Mouse (Mus musculus): ENCODE measurements around the gene Nans.

The Nans gene

GRCm38 (mm10) chr4:46532926-46533325, 43.9 kb downstream of the Nans start:
- no peak for DNase-seq (ENCODE audit: low spot score)

DNA sequence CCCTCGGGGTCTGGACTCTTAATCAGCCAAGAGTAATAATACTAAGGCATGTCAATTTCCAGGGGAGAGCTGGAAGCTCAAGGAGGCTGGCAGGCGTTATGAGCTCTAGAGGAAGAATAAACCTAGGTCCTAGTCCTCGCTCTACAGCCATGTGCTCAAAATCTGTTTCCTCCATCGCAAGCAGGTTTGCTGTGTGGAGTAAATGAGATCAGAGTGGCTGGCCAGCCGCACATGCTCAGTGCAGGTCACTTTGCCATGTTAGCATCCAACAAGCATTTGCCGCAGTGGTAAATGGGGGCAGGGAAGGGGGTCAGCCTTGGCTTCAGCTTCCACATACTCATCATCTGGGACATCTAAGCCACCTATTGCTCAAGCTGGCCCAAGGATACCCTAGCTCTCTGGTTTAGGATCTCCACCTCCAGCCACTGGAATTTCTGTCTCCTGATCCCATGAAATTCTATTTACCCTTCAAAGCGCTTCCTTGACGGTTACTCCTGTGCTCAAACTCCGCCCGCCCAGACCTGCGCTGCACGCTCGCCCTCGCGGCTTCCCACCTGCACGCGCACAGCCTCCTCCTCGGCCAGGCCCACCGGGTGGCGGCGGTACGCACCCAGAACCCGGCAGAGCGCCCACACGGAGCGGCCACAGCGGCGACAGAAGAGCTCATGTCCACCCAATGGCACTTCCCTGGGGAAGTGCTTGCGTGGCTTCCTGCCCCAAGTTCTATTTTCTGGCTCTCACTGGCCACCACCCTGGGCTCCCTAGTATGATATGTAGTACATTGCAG, 45.1 kb downstream of the Nans start:
- no peak for DNase-seq (ENCODE audit: low spot score)

DNA sequence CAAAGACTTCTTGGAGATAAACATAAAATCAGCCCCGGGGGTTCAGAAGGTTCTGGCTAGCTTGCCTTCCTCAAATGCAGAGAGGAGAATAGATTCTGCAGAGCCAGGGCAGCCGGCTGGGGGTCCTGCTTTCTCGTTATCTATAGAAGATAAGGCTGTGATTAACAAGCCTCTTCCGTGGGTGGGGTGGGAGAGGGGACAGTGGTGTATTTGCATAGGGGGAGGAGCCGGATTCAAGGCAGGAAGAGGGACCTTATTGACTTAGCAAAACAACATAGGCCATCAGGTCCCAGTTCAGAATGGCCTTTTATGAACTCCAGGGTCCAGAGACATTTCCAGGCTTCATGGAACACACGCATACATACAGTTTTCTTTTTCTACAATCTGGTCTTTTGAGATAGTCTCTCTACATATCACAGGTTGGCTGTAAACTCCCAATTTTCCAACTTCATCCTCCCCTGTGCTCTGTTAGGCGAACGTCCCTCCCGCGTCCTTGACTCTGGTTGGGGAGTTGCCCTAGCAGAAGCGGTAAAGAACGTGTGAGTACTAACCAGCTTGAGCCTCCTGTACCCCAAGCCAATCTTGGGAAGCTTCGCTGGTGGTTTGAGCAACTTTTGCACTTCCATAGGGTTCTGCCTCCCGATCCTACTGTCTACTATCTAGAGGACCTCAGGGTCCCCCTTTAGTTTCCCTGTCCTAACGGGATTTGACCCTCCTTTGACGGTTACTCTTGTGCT, 46.2 kb downstream of the Nans start:
- no peak for DNase-seq (ENCODE audit: low spot score)

GRCm38 (mm10) chr4:46535840-46536361, 46.9 kb downstream of the Nans start, which contains the start of gene Trim14:
Gene Trim14 (minus strand): TSS chr4:46536141.
- no peak for DNase-seq (ENCODE audit: low spot score)

GRCm38 (mm10) chr4:46539167-46539566, 50.1 kb downstream of the Nans start:
- no peak for DNase-seq (ENCODE audit: low spot score)

DNA sequence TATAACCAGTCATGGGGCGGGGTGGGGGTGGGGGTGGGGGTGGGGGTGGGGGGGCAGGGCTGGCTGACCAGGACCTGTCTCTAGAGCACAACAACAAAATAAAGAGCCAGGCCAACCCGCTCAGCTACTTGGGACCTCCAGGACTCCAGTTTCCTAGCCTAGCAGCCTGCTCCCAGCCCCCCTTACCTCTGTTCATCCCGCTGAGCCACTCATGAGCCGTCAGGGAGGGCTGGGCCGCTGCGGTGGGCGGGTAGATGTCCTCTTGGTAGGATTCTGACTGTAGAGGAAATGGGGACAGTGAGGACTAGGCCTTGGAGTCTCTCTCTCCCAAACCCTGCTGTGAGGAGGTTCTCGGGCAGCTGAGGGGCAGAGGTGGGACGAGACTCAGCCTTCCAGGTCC, 52.7 kb downstream of the Nans start:
- DNase-seq (ENCODE audit: low spot score), result no peak

DNA sequence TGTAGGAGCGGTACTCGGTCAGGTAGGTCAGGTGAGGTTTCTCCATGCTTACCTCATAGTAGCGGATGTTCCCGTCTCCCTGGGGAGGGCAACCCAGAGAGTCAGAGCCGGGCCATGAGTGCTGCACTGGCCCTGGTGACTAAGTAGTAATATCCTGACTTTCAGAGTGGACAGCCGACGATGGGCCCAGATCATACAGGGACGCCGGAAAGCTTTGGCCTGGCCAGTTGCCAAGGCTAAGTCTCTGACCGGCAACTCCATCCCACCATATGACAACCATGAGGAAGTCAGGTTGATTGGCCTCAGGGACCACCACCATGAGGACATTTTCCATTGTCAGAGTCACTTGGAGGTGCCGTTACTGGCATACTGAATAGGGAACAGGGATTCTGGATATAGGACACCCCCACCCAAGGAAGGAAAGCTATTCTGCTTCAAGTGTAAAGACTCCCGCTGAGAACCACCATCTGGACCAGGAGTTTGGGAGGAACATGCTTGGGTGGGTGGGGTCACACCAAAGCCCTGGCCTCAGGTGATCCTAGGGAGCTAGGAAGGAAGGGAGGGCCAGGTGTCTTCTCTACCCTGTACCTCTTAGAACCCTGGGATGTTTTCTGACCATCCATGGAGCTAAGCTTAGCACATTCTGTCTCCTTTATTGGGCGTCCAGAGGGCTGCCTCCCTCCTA, 54.5 kb downstream of the Nans start:
- no peak for DNase-seq (ENCODE audit: low spot score)

DNA sequence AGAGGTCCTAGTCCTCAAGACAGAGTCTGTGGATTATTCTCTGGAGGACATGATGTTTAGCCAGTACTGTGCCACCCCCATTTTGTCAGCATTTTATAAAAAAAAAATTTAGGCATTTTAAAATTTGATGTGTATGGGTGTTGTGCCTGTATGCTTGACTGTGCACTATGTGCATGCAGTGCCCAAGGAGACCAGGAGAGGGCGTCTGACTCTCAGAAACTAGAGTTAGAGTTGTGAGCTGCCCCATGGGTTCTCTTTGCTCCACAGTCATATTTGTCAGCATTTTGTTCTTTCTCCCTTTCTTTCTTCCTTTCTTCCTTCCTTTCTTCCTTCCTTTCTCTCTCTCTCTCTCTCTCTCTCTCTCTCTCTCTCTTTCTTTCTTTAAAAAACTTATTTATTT, 55.3 kb downstream of the Nans start:
- no peak for DNase-seq (ENCODE audit: low spot score)

GRCm38 (mm10) chr4:46545498-46545897, 56.5 kb downstream of the Nans start:
- DNase-seq (ENCODE audit: low spot score), result no peak

- DNase-seq (ENCODE audit: low spot score), result no peak
Measured at GRCm38 (mm10) chr4:46546709-46547108, 57.7 kb downstream of the Nans start.

- no peak for DNase-seq (ENCODE audit: low spot score)
Measured at GRCm38 (mm10) chr4:46549979-46550378, 60.9 kb downstream of the Nans start.

DNA sequence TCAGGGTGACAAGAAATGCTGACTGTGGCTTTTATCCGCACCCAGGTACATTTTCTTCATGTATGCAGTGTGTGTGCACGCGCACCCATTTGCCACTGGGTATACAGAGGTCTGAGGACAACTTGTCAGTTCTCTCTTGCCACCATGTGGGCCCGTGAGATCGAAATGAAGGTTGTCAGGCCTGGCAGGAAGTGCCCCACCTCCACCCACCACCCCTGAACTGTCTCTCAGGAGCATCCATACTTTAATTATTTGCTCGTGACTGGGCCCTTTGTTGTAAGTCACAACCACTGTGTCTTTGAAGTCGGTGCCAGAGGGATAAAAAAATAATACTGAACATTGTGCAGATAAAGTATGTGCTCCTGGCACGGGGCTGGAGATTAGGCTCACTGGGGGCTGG, 61.4 kb downstream of the Nans start:
- DNase-seq (ENCODE audit: low spot score), result no peak
